Mouse (Mus musculus) MEL (cell line): ENCODE results near the gene Sik3.

Experiments
- CHD1 ChIP-seq: IDR thresholded peaks from 2 replicates; pipeline ENCODE4 v1.6.1; 2012; ENCODE audit warnings: low read depth, mild to moderate bottlenecking, inconsistent platforms, low read length, improper control_type of control experiment
- CTCF ChIP-seq, 3 experiments: IDR thresholded peaks in 2 of 3; conservative IDR thresholded peaks in 1 of 3; 2 replicates each; pipeline ENCODE4 v1.5.1; 2011 to 2012; ENCODE audit warnings: low read length in 3 of 3, low read depth in 2 of 3, mild to moderate bottlenecking in 2 of 3, improper control_type of control experiment in 1 of 3, inconsistent platforms in 1 of 3, mixed read lengths in 1 of 3, moderate library complexity in 1 of 3; ENCODE audit not compliant: control insufficient read depth in 1 of 3, insufficient read depth in 1 of 3, poor library complexity in 1 of 3, severe bottlenecking in 1 of 3
- E2F4 ChIP-seq: IDR thresholded peaks from 2 replicates; pipeline ENCODE4 v1.6.1; 2011; ENCODE audit warnings: low read depth, low read length, improper control_type of control experiment, borderline replicate concordance
- EP300 ChIP-seq, 2 experiments: IDR thresholded peaks; 2 replicates each; pipeline ENCODE4 v1.6.1; 2011; ENCODE audit warnings: improper control_type of control experiment in 2 of 2, low read length in 2 of 2, low read depth in 1 of 2, mild to moderate bottlenecking in 1 of 2
- ETS1 ChIP-seq: IDR thresholded peaks from 2 replicates; pipeline ENCODE4 v1.6.1; 2012; ENCODE audit warnings: low read depth, mild to moderate bottlenecking, inconsistent platforms, low read length, improper control_type of control experiment, moderate library complexity
- GABPA ChIP-seq: IDR thresholded peaks from 2 replicates; pipeline ENCODE4 v1.6.1; 2012; ENCODE audit warnings: low read depth, mild to moderate bottlenecking, inconsistent platforms, low read length, improper control_type of control experiment, moderate library complexity
- GATA1 ChIP-seq: IDR thresholded peaks from 2 replicates; pipeline ENCODE4 v1.6.1; 2011; ENCODE audit warnings: low read depth, low read length, improper control_type of control experiment
- MAFK ChIP-seq: IDR thresholded peaks from 2 replicates; pipeline ENCODE4 v1.6.1; 2011; ENCODE audit warnings: low read depth, mild to moderate bottlenecking, low read length, improper control_type of control experiment, borderline replicate concordance
- POLR2A ChIP-seq, 2 experiments: IDR thresholded peaks; 2 replicates each; pipeline ENCODE4 v1.6.1; 2011 to 2012; ENCODE audit warnings: low read length in 2 of 2, mild to moderate bottlenecking in 2 of 2, control low read depth in 1 of 2, improper control_type of control experiment in 1 of 2, low read depth in 1 of 2, moderate library complexity in 1 of 2; ENCODE audit not compliant: control insufficient read depth in 1 of 2, insufficient read depth in 1 of 2, poor library complexity in 1 of 2
- SIN3A ChIP-seq: IDR thresholded peaks from 2 replicates; pipeline ENCODE4 v1.6.1; 2012; ENCODE audit warnings: low read length, improper control_type of control experiment, inconsistent platforms

DNA sequence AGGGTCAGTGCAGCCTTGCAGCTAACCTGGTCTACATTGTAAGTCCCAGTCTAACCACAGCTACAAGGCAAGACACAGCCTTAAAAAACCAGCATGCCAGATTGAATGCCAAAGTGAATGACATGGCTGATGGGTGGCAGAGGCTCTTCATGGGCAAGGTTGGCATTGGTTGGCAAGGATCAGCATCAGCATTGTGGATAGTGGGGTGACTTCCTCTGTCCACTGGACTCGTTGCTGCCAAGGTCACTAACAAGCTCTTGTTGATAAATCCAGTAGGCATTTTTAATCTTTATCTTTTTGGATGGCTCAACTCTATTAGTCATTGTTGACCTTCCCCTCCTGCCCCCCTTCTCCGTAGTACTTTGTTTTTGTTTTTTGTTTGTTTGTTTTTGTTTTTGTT, 187.0 kb downstream of the Sik3 start:
- TF ChIP-seq POLR2A (IDR thresholded peaks at IDR 0.05; ENCODE audit: control insufficient read depth in 1 of 2, insufficient read depth in 1 of 2, low read depth in 1 of 2, low read length in 2 of 2, poor library complexity in 1 of 2), result no peak
- TF ChIP-seq EP300 (IDR thresholded peaks at IDR 0.05; ENCODE audit: low read depth in 1 of 2, low read length in 2 of 2), result no peak
- TF ChIP-seq CHD1, result no peak
- TF ChIP-seq CTCF (IDR thresholded peaks at IDR 0.05 in 2 of 3, conservative IDR thresholded peaks at IDR 0.05 in 1 of 3; ENCODE audit: control insufficient read depth in 1 of 3, insufficient read depth in 1 of 3, low read depth in 2 of 3, low read length in 3 of 3, poor library complexity in 1 of 3, severe bottlenecking in 1 of 3), result no peak
- no peak for TF ChIP-seq GATA1
- TF ChIP-seq ETS1, result no peak
- no peak for TF ChIP-seq GABPA
- TF ChIP-seq MAFK, result no peak
- TF ChIP-seq SIN3A, result no peak
- TF ChIP-seq E2F4, result no peak
